Mouse (Mus musculus): ENCODE results near the gene Sf3b1. TPM values are rescaled to one million over a fixed set of nuclear protein-coding genes. Genes with fewer than 3 reads are reported as not detected.
"Not testable (repeated sequence)": the region's sequence is repeated elsewhere in the genome, so short reads cannot be mapped to it uniquely, and the experiment has no call there.

Sf3b1 gene
- polyA plus RNA-seq (2015; fragmentation: Nextera tagmentation; extraction: Ambion mirVana) = 101 and 117 TPM in 2 replicates

DNA sequence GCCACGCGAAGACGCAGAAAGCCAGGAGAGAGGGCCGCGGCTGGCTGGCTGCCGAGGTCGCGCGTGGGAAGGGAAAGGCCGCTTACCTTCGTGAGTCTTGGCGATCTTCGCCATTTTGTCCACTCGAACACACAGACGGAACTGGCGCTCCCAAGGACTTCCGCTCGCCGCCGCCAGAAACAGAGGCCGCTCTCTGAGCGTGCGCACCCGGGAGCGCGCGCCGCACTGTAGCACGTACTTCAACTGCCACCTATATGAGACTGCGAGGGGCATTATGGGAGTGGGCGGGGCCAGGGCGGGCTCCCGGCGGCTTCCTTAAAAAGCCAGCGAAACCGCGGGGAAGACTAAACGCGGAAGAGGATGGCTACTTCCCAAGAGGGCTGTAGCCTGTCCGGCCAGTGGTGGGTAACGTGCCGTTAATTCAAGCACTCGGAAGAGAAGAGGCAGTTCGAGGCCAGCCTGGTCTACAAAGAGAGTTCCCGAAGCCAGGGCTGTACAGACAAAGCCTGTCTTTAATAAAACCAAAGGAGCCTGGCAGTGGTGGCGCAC is at the start of gene Sf3b1:
Sf3b1 (minus strand) TSS at position 229 of the 549 bp plus-strand sequence.
- Histone ChIP-seq H3K9me3 (ENCODE audit: low read length) (no peaks in the 10 kb centered on the region), H3K27me3 (ENCODE audit: insufficient read depth, low read length) (no peaks in the 10 kb centered on the region), H3K36me3 (replicated peaks; ENCODE audit: insufficient read depth, low read length) (no peaks in the 10 kb centered on the region), H3K4me3 (ENCODE audit: low read depth, low read length) (peak within 1 kb of the TSS; percentile 96), H3K4me2 (ENCODE audit: low read depth, low read length) (peak within 1 kb of the TSS; percentile 79), H3K27ac (ENCODE audit: low read depth) (peak within 1 kb of the TSS; percentile 99), H3K4me1 (ENCODE audit: insufficient read depth) (peaks cover 34% of the 10 kb centered on the region), H3K9ac (replicated peaks) (peak within 1 kb of the TSS; percentile 100)
- DNase-seq (peak; percentile 99), ATAC-seq (peak; percentile 98)
- 1% methylated on average over 46 of the region's 46 CpGs for WGBS (ENCODE audit: insufficient replicate concordance)
- TF ChIP-seq CTCF (IDR thresholded peaks at IDR 0.05; ENCODE audit: low read depth) (peak; percentile 18; the same call in 1 of the 2 replicates), EP300 (IDR thresholded peaks at IDR 0.05; ENCODE audit: low read depth) (peak; percentile 76)

DNA sequence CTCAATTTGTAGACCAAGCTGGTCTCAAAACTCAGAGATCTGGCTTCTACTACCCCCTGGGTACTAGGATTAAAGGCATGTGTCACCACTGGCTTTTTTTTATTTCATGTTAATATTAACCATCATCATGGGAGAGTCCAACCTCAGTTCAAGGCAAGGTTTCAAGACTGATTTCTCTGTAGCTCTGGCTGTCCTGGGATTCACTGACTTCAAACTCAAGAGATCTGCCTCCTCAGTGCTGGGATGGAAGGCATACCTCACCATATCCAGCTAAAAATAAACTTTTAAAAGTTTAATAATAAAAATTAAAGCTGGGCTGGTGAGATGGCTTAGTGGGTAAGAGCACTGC is 49.1 kb upstream of the Sf3b1 start:
- ATAC-seq = no peak
- H3K4me3 ChIP-seq (ENCODE audit: low read depth, low read length) = no peak overlapping the region
- H3K36me3 ChIP-seq (replicated peaks; ENCODE audit: insufficient read depth, low read length) = peaks cover 38% of the 10 kb centered on the region
- H3K9me3 ChIP-seq (ENCODE audit: low read length) = no peaks in the 10 kb centered on the region
- H3K4me2 ChIP-seq (ENCODE audit: low read depth, low read length) = no peak overlapping the region
- H3K9ac ChIP-seq (replicated peaks) = no peak overlapping the region
- no peak for DNase-seq
- no peaks in the 10 kb centered on the region for H3K27me3 ChIP-seq (ENCODE audit: insufficient read depth, low read length)
- H3K27ac ChIP-seq (ENCODE audit: low read depth) = no peak overlapping the region
- peaks cover 10% of the 10 kb centered on the region for H3K4me1 ChIP-seq (ENCODE audit: insufficient read depth)
- TF ChIP-seq EP300 (IDR thresholded peaks at IDR 0.05; ENCODE audit: low read depth) = no peak
- TF ChIP-seq CTCF (IDR thresholded peaks at IDR 0.05; ENCODE audit: low read depth) = no peak

DNA sequence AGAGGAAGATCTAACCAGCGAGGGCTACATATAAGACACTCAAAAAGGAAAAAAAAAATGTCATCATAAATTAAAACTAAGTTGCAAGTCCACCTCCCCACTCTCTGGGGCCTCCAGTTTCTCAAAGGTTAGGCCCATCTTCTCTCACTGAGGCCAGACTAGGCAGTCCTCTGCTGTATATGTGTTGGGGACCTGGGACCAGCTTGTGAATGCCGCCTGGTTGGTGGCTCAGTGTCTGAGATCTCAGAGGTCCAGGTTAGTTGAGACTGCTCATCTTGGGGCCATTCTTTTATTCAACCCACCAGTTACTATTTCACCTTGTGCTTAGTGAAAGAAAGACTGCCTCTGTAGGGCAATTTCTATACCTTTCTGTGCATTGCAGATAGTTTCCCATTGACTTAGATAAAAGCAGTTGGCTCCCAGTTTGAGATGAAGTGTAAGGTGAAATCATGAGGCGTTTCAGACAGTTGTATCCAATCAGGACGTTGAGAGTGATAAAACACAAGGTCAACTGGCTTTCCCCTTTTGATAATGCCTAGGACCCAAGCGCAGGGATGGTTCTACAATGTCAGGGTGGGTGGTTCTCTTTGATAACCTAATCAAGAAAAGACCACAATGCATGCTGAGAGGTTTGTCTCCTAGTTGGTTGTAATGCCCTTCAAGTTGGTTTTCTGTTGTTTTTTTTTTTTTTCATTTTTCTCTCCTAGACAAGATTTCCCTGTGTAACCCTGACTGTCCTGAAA is 48.5 kb upstream of the Sf3b1 start:
- DNase-seq = no peak
- H3K36me3 ChIP-seq (replicated peaks; ENCODE audit: insufficient read depth, low read length) = peaks cover 37% of the 10 kb centered on the region
- WGBS (ENCODE audit: insufficient replicate concordance) = 52% methylated on average over 5 of the region's 5 CpGs

DNA sequence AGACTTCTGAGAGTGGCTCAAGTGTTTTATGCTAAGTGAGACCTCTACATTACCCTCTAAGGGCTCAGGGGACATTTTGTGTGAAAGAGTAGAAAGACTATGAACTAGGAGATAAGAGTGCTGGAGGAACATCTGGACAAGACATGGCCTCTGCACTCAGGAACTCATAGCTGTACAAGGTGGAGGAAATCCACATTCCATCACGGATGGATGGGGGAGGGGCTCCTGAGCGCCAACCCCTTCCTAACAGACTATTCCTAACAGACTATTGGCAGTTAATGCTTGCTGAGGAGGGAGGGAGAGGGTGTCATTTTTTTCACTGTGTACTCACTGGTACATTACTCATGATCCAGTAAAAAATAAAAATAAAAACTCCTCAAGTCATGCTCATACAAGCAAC is 47.5 kb upstream of the Sf3b1 start:
- H3K36me3 ChIP-seq (replicated peaks; ENCODE audit: insufficient read depth, low read length) = peaks cover 35% of the 10 kb centered on the region
- DNase-seq = no peak

More for the DNA sequence above, 48.5 kb upstream of the Sf3b1 start:
- Histone ChIP-seq H3K9ac (replicated peaks) (no peak overlapping the region), H3K27ac (ENCODE audit: low read depth) (peak overlapping the region; percentile 29; the same call in 1 of the 2 replicates), H3K4me1 (ENCODE audit: insufficient read depth) (peaks cover 10% of the 10 kb centered on the region), H3K4me2 (ENCODE audit: low read depth, low read length) (no peak overlapping the region), H3K9me3 (ENCODE audit: low read length) (no peaks in the 10 kb centered on the region), H3K4me3 (ENCODE audit: low read depth, low read length) (no peak overlapping the region), H3K27me3 (ENCODE audit: insufficient read depth, low read length) (no peaks in the 10 kb centered on the region)
- peak; percentile 92 for TF ChIP-seq EP300 (IDR thresholded peaks at IDR 0.05; ENCODE audit: low read depth)
- no peak for TF ChIP-seq CTCF (IDR thresholded peaks at IDR 0.05; ENCODE audit: low read depth)
- peak; percentile 35 for ATAC-seq

DNA sequence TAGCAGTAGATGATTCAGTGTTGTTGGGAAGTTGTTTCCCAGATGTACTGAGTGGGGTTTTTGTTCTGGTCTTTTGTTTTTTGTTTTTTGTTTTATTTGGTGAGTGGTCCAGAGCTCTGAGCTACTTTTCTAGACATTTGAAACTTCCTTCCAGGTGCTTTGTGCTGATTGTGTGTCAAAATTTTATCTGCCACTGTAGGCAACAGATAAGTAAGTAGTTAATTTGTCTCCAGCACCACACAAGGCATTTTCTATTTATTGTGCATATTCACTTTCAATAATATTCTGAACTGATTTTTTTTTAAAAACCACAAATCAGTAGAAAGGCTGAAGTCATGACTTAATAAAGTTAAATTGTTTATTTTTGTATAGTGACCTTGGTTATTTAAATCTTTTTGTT is 45.0 kb upstream of the Sf3b1 start:
- H3K9ac ChIP-seq (replicated peaks); H3K4me1 ChIP-seq (ENCODE audit: insufficient read depth); H3K9me3 ChIP-seq (ENCODE audit: low read length); H3K4me2 ChIP-seq (ENCODE audit: low read depth, low read length); DNase-seq; H3K27me3 ChIP-seq (ENCODE audit: insufficient read depth, low read length); ATAC-seq; H3K27ac ChIP-seq (ENCODE audit: low read depth); H3K4me3 ChIP-seq (ENCODE audit: low read depth, low read length): not testable (repeated sequence)
- H3K36me3 ChIP-seq (replicated peaks; ENCODE audit: insufficient read depth, low read length) = peaks cover 39% of the 10 kb centered on the region

More for the DNA sequence above, 47.5 kb upstream of the Sf3b1 start:
- H3K4me3 ChIP-seq (ENCODE audit: low read depth, low read length) = no peak overlapping the region
- peaks cover 10% of the 10 kb centered on the region for H3K4me1 ChIP-seq (ENCODE audit: insufficient read depth)
- H3K9ac ChIP-seq (replicated peaks) = no peak overlapping the region
- 42% methylated on average over 2 of the region's 2 CpGs for WGBS (ENCODE audit: insufficient replicate concordance)
- H3K9me3 ChIP-seq (ENCODE audit: low read length) = no peaks in the 10 kb centered on the region
- no peaks in the 10 kb centered on the region for H3K27me3 ChIP-seq (ENCODE audit: insufficient read depth, low read length)
- no peak for TF ChIP-seq EP300 (IDR thresholded peaks at IDR 0.05; ENCODE audit: low read depth)
- no peak for TF ChIP-seq CTCF (IDR thresholded peaks at IDR 0.05; ENCODE audit: low read depth)
- H3K4me2 ChIP-seq (ENCODE audit: low read depth, low read length) = no peak overlapping the region
- no peak for ATAC-seq
- H3K27ac ChIP-seq (ENCODE audit: low read depth) = no peak overlapping the region

DNA sequence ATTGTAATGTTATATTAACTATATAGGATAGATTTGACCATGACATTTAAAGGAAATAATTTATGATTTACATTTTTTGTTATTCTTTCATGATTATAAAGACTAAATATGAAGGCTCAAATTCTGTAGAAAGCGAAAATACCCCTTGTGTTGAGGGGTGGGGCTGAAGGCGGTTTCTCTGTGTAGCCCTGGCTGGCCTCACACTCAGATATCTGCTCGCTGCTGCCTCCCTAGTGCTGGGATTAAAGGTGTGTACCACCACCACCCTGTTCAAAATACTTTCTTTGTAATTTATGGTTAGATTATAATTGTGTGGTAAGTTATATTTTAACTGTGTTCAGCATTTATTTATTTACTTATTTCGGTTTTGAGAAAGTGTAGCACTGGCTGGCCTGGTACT is 34.5 kb upstream of the Sf3b1 start:
- 77% methylated on average over 4 of the region's 4 CpGs for WGBS (ENCODE audit: insufficient replicate concordance)
- H3K4me1 ChIP-seq (ENCODE audit: insufficient read depth) = peaks cover 15% of the 10 kb centered on the region

More for the DNA sequence above, 34.5 kb upstream of the Sf3b1 start:
- Histone ChIP-seq H3K27ac (ENCODE audit: low read depth) (no peak overlapping the region), H3K9me3 (ENCODE audit: low read length) (no peaks in the 10 kb centered on the region), H3K4me3 (ENCODE audit: low read depth, low read length) (no peak overlapping the region), H3K27me3 (ENCODE audit: insufficient read depth, low read length) (no peaks in the 10 kb centered on the region), H3K9ac (replicated peaks) (no peak overlapping the region), H3K4me2 (ENCODE audit: low read depth, low read length) (no peak overlapping the region), H3K36me3 (replicated peaks; ENCODE audit: insufficient read depth, low read length) (peaks cover 33% of the 10 kb centered on the region)
- no peak for ATAC-seq
- no peak for TF ChIP-seq EP300 (IDR thresholded peaks at IDR 0.05; ENCODE audit: low read depth)
- 0 out of 2 replicates have a peak, but pooled peaks have one; percentile 11 for TF ChIP-seq CTCF (IDR thresholded peaks at IDR 0.05; ENCODE audit: low read depth)
- DNase-seq = no peak

All from liver, postnatal 0 days (tissue).